ENCODE assay signal across 27 mouse cellular contexts in genomic region chr8:123038351-123038750, GRCm38 (mm10). TPM values are rescaled to one million over a fixed set of nuclear protein-coding genes. Genes with fewer than 3 reads are reported as not detected.
DNase-seq lines count a peak whose midpoint lies in the region; ATAC-seq and TF ChIP-seq lines count a peak whose summit lies in the region.
"Had no signal": no experiment of that assay in that cellular context is flagged by ENCODE, and none has a peak within 500 bp of the region (broad histone marks: within the 10 kb centered on the region; RNA-seq: fewer than 3 reads in every experiment).

No protein-coding gene starts in this region.

- H3K4me3 ChIP-seq in forebrain, embryonic 14.5 days (ENCODE audit: low read depth, low read length) = no peak overlapping the region
- no peak overlapping the region for H3K4me3 ChIP-seq in forebrain, embryonic 11.5 days (ENCODE audit: low read depth, low read length)
- H3K4me3 ChIP-seq in kidney, adult 2 months (ENCODE audit: insufficient read depth, low read depth, low read length) = no peak overlapping the region
- no peak overlapping the region for H3K4me3 ChIP-seq in brown adipose tissue, adult 24 weeks (ENCODE audit: insufficient read depth, low read depth, low read length)
- no peak overlapping the region for H3K4me3 ChIP-seq in liver, postnatal 0 days (ENCODE audit: low read depth, low read length)
- no peak overlapping the region for H3K4me3 ChIP-seq in hindbrain, embryonic 13.5 days
- H3K4me3 ChIP-seq: embryonic facial prominence, embryonic 13.5 days; heart, embryonic 12.5 days had no signal

- H3K36me3 ChIP-seq in forebrain, embryonic 14.5 days (ENCODE audit: control insufficient read depth, insufficient read depth, low read length) = no peaks in the 10 kb centered on the region
- H3K36me3 ChIP-seq in forebrain, embryonic 11.5 days (ENCODE audit: control insufficient read depth, insufficient read depth, low read length) = no peaks in the 10 kb centered on the region
- H3K36me3 ChIP-seq in kidney, adult 2 months (ENCODE audit: control insufficient read depth, insufficient read depth, low read length) = no peaks in the 10 kb centered on the region
- no peaks in the 10 kb centered on the region for H3K36me3 ChIP-seq in liver, postnatal 0 days (replicated peaks; ENCODE audit: insufficient read depth, low read length)
- no peaks in the 10 kb centered on the region for H3K36me3 ChIP-seq in hindbrain, embryonic 13.5 days
- H3K36me3 ChIP-seq: embryonic facial prominence, embryonic 13.5 days; heart, embryonic 12.5 days; midbrain, embryonic 12.5 days had no signal

- H3K27me3 ChIP-seq in forebrain, embryonic 14.5 days (replicated peaks; ENCODE audit: control insufficient read depth, insufficient read depth, low read length) = no peaks in the 10 kb centered on the region
- H3K27me3 ChIP-seq in forebrain, embryonic 11.5 days (ENCODE audit: control insufficient read depth, insufficient read depth, low read length) = no peaks in the 10 kb centered on the region
- no peaks in the 10 kb centered on the region for H3K27me3 ChIP-seq in kidney, adult 2 months (replicated peaks; ENCODE audit: control insufficient read depth, insufficient read depth, low read length)
- H3K27me3 ChIP-seq in liver, postnatal 0 days (ENCODE audit: insufficient read depth, low read length) = no peaks in the 10 kb centered on the region
- H3K27me3 ChIP-seq in hindbrain, embryonic 13.5 days = no peaks in the 10 kb centered on the region
- H3K27me3 ChIP-seq: CH12.LX; embryonic facial prominence, embryonic 13.5 days; heart, embryonic 12.5 days; midbrain, embryonic 12.5 days had no signal

- no peak for ATAC-seq in forebrain, embryonic 14.5 days
- ATAC-seq in forebrain, embryonic 11.5 days (replicated peaks; ENCODE audit: low FRiP score) = no peak
- no peak for ATAC-seq in liver, postnatal 0 days
- no peak for ATAC-seq in hindbrain, embryonic 13.5 days (ENCODE audit: low FRiP score)
- ATAC-seq: activated CD4-positive, CD25-positive, alpha-beta regulatory T cell, adult 4 months; forebrain, embryonic 16.5 days; intestine, postnatal 0 days had no signal

- no peak for TF ChIP-seq EP300 in liver, postnatal 0 days (IDR thresholded peaks at IDR 0.05; ENCODE audit: low read depth)

- TF ChIP-seq POLR2A in kidney, adult 2 months (IDR thresholded peaks at IDR 0.05; ENCODE audit: low read depth, low read length) = no peak

- no peak overlapping the region for H3K27ac ChIP-seq in forebrain, embryonic 14.5 days (ENCODE audit: low read depth, low read length)
- no peak overlapping the region for H3K27ac ChIP-seq in forebrain, embryonic 11.5 days (ENCODE audit: low read depth, low read length)
- H3K27ac ChIP-seq in kidney, adult 2 months (ENCODE audit: insufficient read depth, low read depth, low read length) = no peak overlapping the region
- H3K27ac ChIP-seq in brown adipose tissue, adult 24 weeks (replicated peaks; ENCODE audit: low read depth, low read length) = 0 out of 2 replicates have a peak overlapping the region, but pooled peaks have one; percentile 15
- 0 out of 2 replicates have a peak overlapping the region, but pooled peaks have one; percentile 37 for H3K27ac ChIP-seq in liver, postnatal 0 days (ENCODE audit: low read depth)
- no peak overlapping the region for H3K27ac ChIP-seq in hindbrain, embryonic 13.5 days
- H3K27ac ChIP-seq: embryonic facial prominence, embryonic 13.5 days; hindbrain, embryonic 14.5 days; kidney, postnatal 0 days; midbrain, embryonic 12.5 days; stomach, postnatal 0 days had no signal

- peaks cover 28% of the 10 kb centered on the region for H3K4me1 ChIP-seq in forebrain, embryonic 14.5 days (ENCODE audit: control insufficient read depth, insufficient read depth, low read length)
- H3K4me1 ChIP-seq in forebrain, embryonic 11.5 days (replicated peaks; ENCODE audit: control insufficient read depth, insufficient read depth, low read length) = peaks cover 18% of the 10 kb centered on the region
- H3K4me1 ChIP-seq in kidney, adult 2 months (ENCODE audit: control insufficient read depth, insufficient read depth, low read length) = peaks cover 29% of the 10 kb centered on the region
- peaks cover 32% of the 10 kb centered on the region for H3K4me1 ChIP-seq in brown adipose tissue, adult 24 weeks (ENCODE audit: control insufficient read depth, insufficient read depth, insufficient read length, low read length)
- peaks cover 61% of the 10 kb centered on the region for H3K4me1 ChIP-seq in liver, postnatal 0 days (ENCODE audit: insufficient read depth)
- peaks cover 53% of the 10 kb centered on the region for H3K4me1 ChIP-seq in hindbrain, embryonic 13.5 days (replicated peaks)

- no peak for TF ChIP-seq CTCF in kidney, adult 2 months (conservative IDR thresholded peaks at IDR 0.05; ENCODE audit: insufficient read depth, insufficient read length, low read depth, low read length)
- TF ChIP-seq CTCF in liver, postnatal 0 days (IDR thresholded peaks at IDR 0.05; ENCODE audit: low read depth) = no peak

- WGBS in forebrain, embryonic 14.5 days = 60% methylated on average over 2 of the region's 2 CpGs
- WGBS in forebrain, embryonic 11.5 days = 82% methylated on average over 2 of the region's 2 CpGs
- WGBS in kidney, adult 2 months = 7% methylated on average over 2 of the region's 2 CpGs
- 42% methylated on average over 2 of the region's 2 CpGs for WGBS in liver, postnatal 0 days (ENCODE audit: insufficient replicate concordance)
- WGBS in hindbrain, embryonic 13.5 days = 51% methylated on average over 2 of the region's 2 CpGs

- H3K9ac ChIP-seq in forebrain, embryonic 14.5 days (ENCODE audit: low read length) = no peak overlapping the region
- H3K9ac ChIP-seq in forebrain, embryonic 11.5 days (ENCODE audit: low read length) = no peak overlapping the region
- H3K9ac ChIP-seq in liver, postnatal 0 days (replicated peaks) = no peak overlapping the region
- H3K9ac ChIP-seq in hindbrain, embryonic 13.5 days = no peak overlapping the region
- H3K9ac ChIP-seq: embryonic facial prominence, embryonic 13.5 days; heart, embryonic 12.5 days; hindbrain, embryonic 14.5 days; midbrain, embryonic 12.5 days had no signal

- peak overlapping the region; percentile 78; the same call in 1 of the 2 replicates for H3K4me2 ChIP-seq in forebrain, embryonic 14.5 days (ENCODE audit: low read length)
- no peak overlapping the region for H3K4me2 ChIP-seq in forebrain, embryonic 11.5 days (ENCODE audit: low read depth, low read length, severe bottlenecking)
- no peak overlapping the region for H3K4me2 ChIP-seq in liver, postnatal 0 days (ENCODE audit: low read depth, low read length)
- H3K4me2 ChIP-seq in hindbrain, embryonic 13.5 days = no peak overlapping the region
- H3K4me2 ChIP-seq: embryonic facial prominence, embryonic 13.5 days; heart, embryonic 12.5 days had no signal

- no peaks in the 10 kb centered on the region for H3K9me3 ChIP-seq in forebrain, embryonic 14.5 days (replicated peaks; ENCODE audit: control insufficient read depth, low read length)
- H3K9me3 ChIP-seq in forebrain, embryonic 11.5 days (ENCODE audit: control insufficient read depth, low read length) = no peaks in the 10 kb centered on the region
- H3K9me3 ChIP-seq in liver, postnatal 0 days (ENCODE audit: low read length) = no peaks in the 10 kb centered on the region
- no peaks in the 10 kb centered on the region for H3K9me3 ChIP-seq in hindbrain, embryonic 13.5 days
- H3K9me3 ChIP-seq: embryonic facial prominence, embryonic 13.5 days; heart, embryonic 12.5 days; midbrain, embryonic 12.5 days had no signal

- no peak for DNase-seq in forebrain, embryonic 14.5 days (ENCODE audit: low spot score)
- DNase-seq in forebrain, embryonic 11.5 days (ENCODE audit: low spot score) = no peak
- peak; percentile 48 for DNase-seq in kidney, adult 2 months
- no peak for DNase-seq in kidney, postnatal 14 days
- no peak for DNase-seq in liver, postnatal 0 days
- DNase-seq in kidney, adult 11 months = no peak
- DNase-seq: adrenal gland, postnatal 14 days; B cell, adult 2 months; cerebellum, adult 8-10 months; cerebellum, postnatal 36 days; embryo, embryonic 11 days; heart, postnatal 36 days; lung, adult 2 months; lung, postnatal 14 days; thymus, adult 2 months had no signal

RNA-seq across cellular contexts. Expression of gene Ankrd11, which starts 3.7 kb away (rescaled TPM):
- polyA plus RNA-seq in forebrain, embryonic 14.5 days (2014; fragmentation: Nextera tagmentation; extraction: Ambion mirVana) = 32.1 and 34.9 TPM in 2 replicates
- 94.4 and 95.0 TPM in 2 replicates for polyA plus RNA-seq in forebrain, embryonic 11.5 days (2014; fragmentation: Nextera tagmentation; extraction: Ambion mirVana)
- 32.7 and 36.1 TPM in 2 replicates for polyA plus RNA-seq in kidney, adult 2 months (2012; rRNA removed)
- polyA plus RNA-seq in brown adipose tissue, adult 24 weeks (2012; ENCODE audit: insufficient read depth, insufficient read length, missing spikeins) = 33.3 and 37.9 TPM in 2 replicates
- polyA plus RNA-seq in liver, postnatal 0 days (2015; fragmentation: Nextera tagmentation; extraction: Ambion mirVana) = 21.2 and 21.9 TPM in 2 replicates
- polyA plus RNA-seq in hindbrain, embryonic 13.5 days (2015; fragmentation: Nextera tagmentation; extraction: Ambion mirVana) = 29.9 and 30.7 TPM in 2 replicates

RNA-seq across cellular contexts. Expression of gene Spg7, which starts 24.4 kb away (rescaled TPM):
- polyA plus RNA-seq in forebrain, embryonic 14.5 days (2014; fragmentation: Nextera tagmentation; extraction: Ambion mirVana) = 34.2 and 38.2 TPM in 2 replicates
- 43.5 and 52.6 TPM in 2 replicates for polyA plus RNA-seq in forebrain, embryonic 11.5 days (2014; fragmentation: Nextera tagmentation; extraction: Ambion mirVana)
- 137 and 150 TPM in 2 replicates for polyA plus RNA-seq in kidney, adult 2 months (2012; rRNA removed)
- 154 and 173 TPM in 2 replicates for polyA plus RNA-seq in brown adipose tissue, adult 24 weeks (2012; ENCODE audit: insufficient read depth, insufficient read length, missing spikeins)
- polyA plus RNA-seq in liver, postnatal 0 days (2015; fragmentation: Nextera tagmentation; extraction: Ambion mirVana) = 16.9 and 18.3 TPM in 2 replicates
- polyA plus RNA-seq in hindbrain, embryonic 13.5 days (2015; fragmentation: Nextera tagmentation; extraction: Ambion mirVana) = 45.9 and 48.7 TPM in 2 replicates

Comparison
In these comparisons a context has a peak if more than half of its experiments do, and no peak if none do; other contexts are left out.
1. H3K27ac ChIP-seq: peak in brown adipose tissue, adult 24 weeks (single experiment) and liver, postnatal 0 days (single experiment); none in forebrain, embryonic 14.5 days (single experiment), forebrain, embryonic 11.5 days (single experiment), kidney, adult 2 months (single experiment) and hindbrain, embryonic 13.5 days (single experiment).